Mouse (Mus musculus) heart, postnatal 25 days (tissue): Measurements from ENCODE around the gene Ndnf. TPM values are rescaled to one million over a fixed set of nuclear protein-coding genes. Genes with fewer than 3 reads are reported as not detected.

Source experiments
- DNase-seq: peaks from one replicate; pipeline ENCODE4 v3.0.0; 2022; ENCODE audit warnings: low spot score
- intact Hi-C: fragments of 180-260 bp; cut with DNase I; formaldehyde crosslinking; loops from one replicate; pipeline ENCODE4 v1.15.1; 2025
- total RNA-seq, 2 experiments: library from RNA; stranded (reverse); gene quantifications; 2 replicates each; pipeline ENCODE4 v1.2.3; 2021

The Ndnf gene
- total RNA-seq, 2 experiments from 2014 or later = 3.0 to 3.1 TPM

GRCm38 (mm10) chr6:65743144-65743870 is 71.9 kb downstream of the Ndnf start:
- intact Hi-C loops = no loop called here
- no peak for DNase-seq

GRCm38 (mm10) chr6:65743871-65744202 is 72.4 kb downstream of the Ndnf start:
- no peak for DNase-seq
- intact Hi-C loops = no loop called here

- intact Hi-C loops = no loop called here
- DNase-seq = no peak
Observed at GRCm38 (mm10) chr6:65758214-65758613, 86.8 kb downstream of the Ndnf start.

GRCm38 (mm10) chr6:65759174-65759573 is 87.8 kb downstream of the Ndnf start:
- DNase-seq = no peak
- intact Hi-C loops = no loop called here

GRCm38 (mm10) chr6:65760073-65760472 is 88.7 kb downstream of the Ndnf start:
- no peak for DNase-seq
- intact Hi-C loops = no loop called here

Other genes with a start within 250 kb of the Ndnf start
- gene Tnip3, start 146.3 kb upstream of the Ndnf start, total RNA-seq = 1 to 10 TPM; 1.3 TPM
- 1 to 10 TPM; 7.2 to 7.6 TPM for gene Prdm5, start 107.4 kb downstream of the Ndnf start, total RNA-seq